Mouse (Mus musculus): ENCODE results near the gene Galc. TPM values are rescaled to one million over a fixed set of nuclear protein-coding genes. Genes with fewer than 3 reads are reported as not detected.
A peak's percentile ranks its signal among the peaks of the same experiment; 100 is the strongest.

Galc gene
- polyA plus RNA-seq, 1 experiment from 2014 or later, result 10.6 TPM

GRCm38 (mm10) chr12:98223286-98223685 is 36.0 kb downstream of the Galc start:
- Histone ChIP-seq H3K9ac (no peak overlapping the region), H3K36me3 (ENCODE audit: insufficient read depth) (no peaks in the 10 kb centered on the region), H3K27ac (ENCODE audit: low read depth) (no peak overlapping the region), H3K27me3 (ENCODE audit: insufficient read depth, low read length) (no peaks in the 10 kb centered on the region), H3K4me1 (ENCODE audit: insufficient read depth) (no peaks in the 10 kb centered on the region), H3K9me3 (ENCODE audit: low read depth, low read length) (no peaks in the 10 kb centered on the region), H3K4me3 (ENCODE audit: low read depth, low read length) (no peak overlapping the region), H3K4me2 (no peak overlapping the region)
- 79% methylated on average over 5 of the region's 5 CpGs for WGBS
- ATAC-seq (ENCODE audit: insufficient read depth) (no peak), DNase-seq (no peak)
- TF ChIP-seq CTCF (IDR thresholded peaks at IDR 0.05; ENCODE audit: low read depth), result no peak

GRCm38 (mm10) chr12:98216432-98216831 is 42.8 kb downstream of the Galc start:
- no peak for TF ChIP-seq CTCF (IDR thresholded peaks at IDR 0.05; ENCODE audit: low read depth)
- H3K4me2 ChIP-seq, result no peak overlapping the region
- WGBS, result 76% methylated on average over 11 of the region's 11 CpGs
- H3K9ac ChIP-seq, result no peak overlapping the region
- H3K27me3 ChIP-seq (ENCODE audit: insufficient read depth, low read length), result no peaks in the 10 kb centered on the region
- H3K27ac ChIP-seq (ENCODE audit: low read depth), result no peak overlapping the region
- H3K9me3 ChIP-seq (ENCODE audit: low read depth, low read length), result no peaks in the 10 kb centered on the region
- DNase-seq, result no peak
- ATAC-seq (ENCODE audit: insufficient read depth), result no peak
- no peak overlapping the region for H3K4me3 ChIP-seq (ENCODE audit: low read depth, low read length)
- 0 out of 2 replicates have a peak, but pooled peaks cover 6% of the 10 kb centered on the region for H3K36me3 ChIP-seq (ENCODE audit: insufficient read depth)
- H3K4me1 ChIP-seq (ENCODE audit: insufficient read depth), result no peaks in the 10 kb centered on the region

GRCm38 (mm10) chr12:98215512-98215911 is 43.7 kb downstream of the Galc start:
- TF ChIP-seq CTCF (IDR thresholded peaks at IDR 0.05; ENCODE audit: low read depth), result no peak
- Histone ChIP-seq H3K36me3 (ENCODE audit: insufficient read depth) (0 out of 2 replicates have a peak, but pooled peaks cover 6% of the 10 kb centered on the region), H3K27ac (ENCODE audit: low read depth) (no peak overlapping the region), H3K4me2 (no peak overlapping the region), H3K9ac (no peak overlapping the region), H3K4me3 (ENCODE audit: low read depth, low read length) (no peak overlapping the region), H3K4me1 (ENCODE audit: insufficient read depth) (no peaks in the 10 kb centered on the region), H3K27me3 (ENCODE audit: insufficient read depth, low read length) (no peaks in the 10 kb centered on the region), H3K9me3 (ENCODE audit: low read depth, low read length) (no peaks in the 10 kb centered on the region)
- ATAC-seq (ENCODE audit: insufficient read depth) (no peak), DNase-seq (peak; percentile 13)
- WGBS, result 48% methylated on average over 6 of the region's 6 CpGs

GRCm38 (mm10) chr12:98214191-98214590 is 45.1 kb downstream of the Galc start:
- H3K4me3 ChIP-seq (ENCODE audit: low read depth, low read length), result no peak overlapping the region
- H3K27me3 ChIP-seq (ENCODE audit: insufficient read depth, low read length), result no peaks in the 10 kb centered on the region
- DNase-seq, result no peak
- no peak overlapping the region for H3K9ac ChIP-seq
- H3K4me2 ChIP-seq, result no peak overlapping the region
- 69% methylated on average over 14 of the region's 14 CpGs for WGBS
- H3K36me3 ChIP-seq (ENCODE audit: insufficient read depth), result 0 out of 2 replicates have a peak, but pooled peaks cover 6% of the 10 kb centered on the region
- no peak for TF ChIP-seq CTCF (IDR thresholded peaks at IDR 0.05; ENCODE audit: low read depth)
- no peak overlapping the region for H3K27ac ChIP-seq (ENCODE audit: low read depth)
- no peak for ATAC-seq (ENCODE audit: insufficient read depth)
- H3K4me1 ChIP-seq (ENCODE audit: insufficient read depth), result no peaks in the 10 kb centered on the region
- no peaks in the 10 kb centered on the region for H3K9me3 ChIP-seq (ENCODE audit: low read depth, low read length)

GRCm38 (mm10) chr12:98213791-98214190 is 45.5 kb downstream of the Galc start:
- Histone ChIP-seq H3K27ac (ENCODE audit: low read depth) (no peak overlapping the region), H3K4me3 (ENCODE audit: low read depth, low read length) (no peak overlapping the region), H3K4me1 (ENCODE audit: insufficient read depth) (no peaks in the 10 kb centered on the region), H3K27me3 (ENCODE audit: insufficient read depth, low read length) (no peaks in the 10 kb centered on the region), H3K9ac (no peak overlapping the region), H3K36me3 (ENCODE audit: insufficient read depth) (0 out of 2 replicates have a peak, but pooled peaks cover 6% of the 10 kb centered on the region), H3K9me3 (ENCODE audit: low read depth, low read length) (no peaks in the 10 kb centered on the region), H3K4me2 (no peak overlapping the region)
- DNase-seq (no peak), ATAC-seq (ENCODE audit: insufficient read depth) (no peak)
- WGBS, result 83% methylated on average over 7 of the region's 7 CpGs
- TF ChIP-seq CTCF (IDR thresholded peaks at IDR 0.05; ENCODE audit: low read depth), result no peak

GRCm38 (mm10) chr12:98213332-98213731 is 45.9 kb downstream of the Galc start:
- 96% methylated on average over 7 of the region's 7 CpGs for WGBS
- TF ChIP-seq CTCF (IDR thresholded peaks at IDR 0.05; ENCODE audit: low read depth), result no peak
- Histone ChIP-seq H3K4me2 (no peak overlapping the region), H3K9me3 (ENCODE audit: low read depth, low read length) (no peaks in the 10 kb centered on the region), H3K4me3 (ENCODE audit: low read depth, low read length) (no peak overlapping the region), H3K27me3 (ENCODE audit: insufficient read depth, low read length) (no peaks in the 10 kb centered on the region), H3K36me3 (ENCODE audit: insufficient read depth) (0 out of 2 replicates have a peak, but pooled peaks cover 6% of the 10 kb centered on the region), H3K4me1 (ENCODE audit: insufficient read depth) (no peaks in the 10 kb centered on the region), H3K27ac (ENCODE audit: low read depth) (no peak overlapping the region), H3K9ac (no peak overlapping the region)
- no peak for DNase-seq
- ATAC-seq (ENCODE audit: insufficient read depth), result no peak

- ATAC-seq (ENCODE audit: insufficient read depth), result peak; percentile 72
- Histone ChIP-seq H3K9ac (no peak overlapping the region), H3K4me1 (ENCODE audit: insufficient read depth) (no peaks in the 10 kb centered on the region), H3K27me3 (ENCODE audit: insufficient read depth, low read length) (no peaks in the 10 kb centered on the region), H3K36me3 (ENCODE audit: insufficient read depth) (0 out of 2 replicates have a peak, but pooled peaks cover 6% of the 10 kb centered on the region), H3K4me2 (no peak overlapping the region), H3K9me3 (ENCODE audit: low read depth, low read length) (no peaks in the 10 kb centered on the region), H3K27ac (ENCODE audit: low read depth) (no peak overlapping the region), H3K4me3 (ENCODE audit: low read depth, low read length) (no peak overlapping the region)
- DNase-seq, result peak; percentile 70
- TF ChIP-seq CTCF (IDR thresholded peaks at IDR 0.05; ENCODE audit: low read depth), result peak; percentile 81
- 87% methylated on average over 13 of the region's 13 CpGs for WGBS
Observed at GRCm38 (mm10) chr12:98212457-98213175, 46.6 kb downstream of the Galc start.

Measured in lung, embryonic 14.5 days (tissue).